Mouse (Mus musculus) retina, adult 2 months (tissue): Measurements from ENCODE around the gene Coq7.

Experiments
- DNase-seq: peaks from one replicate; pipeline ENCODE4 v3.0.0-alpha.2; 2012; ENCODE audit warnings: low read depth, low spot score

Gene Coq7

GRCm38 (mm10) chr7:118494892-118495579, 38.1 kb downstream of the Coq7 start:
- DNase-seq: no peak

GRCm38 (mm10) chr7:118493892-118494291, 39.3 kb downstream of the Coq7 start:
- no peak for DNase-seq

GRCm38 (mm10) chr7:118491431-118492147, 41.6 kb downstream of the Coq7 start, which contains the start of gene Itpripl2:
Itpripl2 (minus strand) TSS chr7:118491975.
- DNase-seq: no peak

- DNase-seq: no peak
Measured at GRCm38 (mm10) chr7:118490666-118491430, 42.3 kb downstream of the Coq7 start.

GRCm38 (mm10) chr7:118489706-118490665, 43.2 kb downstream of the Coq7 start:
- no peak for DNase-seq

- no peak for DNase-seq
Measured at GRCm38 (mm10) chr7:118488060-118488664, 45.0 kb downstream of the Coq7 start.

- DNase-seq: no peak
Measured at GRCm38 (mm10) chr7:118486917-118487316, 46.2 kb downstream of the Coq7 start.

GRCm38 (mm10) chr7:118483996-118484395, 49.2 kb downstream of the Coq7 start:
- no peak for DNase-seq

- DNase-seq: no peak
Measured at GRCm38 (mm10) chr7:118482001-118482400, 51.2 kb downstream of the Coq7 start.

- DNase-seq: no peak
Measured at GRCm38 (mm10) chr7:118481047-118481810, 51.9 kb downstream of the Coq7 start.

GRCm38 (mm10) chr7:118480160-118480709, 52.9 kb downstream of the Coq7 start:
- no peak for DNase-seq

GRCm38 (mm10) chr7:118478835-118479312, 54.3 kb downstream of the Coq7 start:
- DNase-seq: no peak

- no peak for DNase-seq
Measured at GRCm38 (mm10) chr7:118476428-118476827, 56.7 kb downstream of the Coq7 start.

- DNase-seq: no peak
Measured at GRCm38 (mm10) chr7:118475008-118475705, 58.0 kb downstream of the Coq7 start.

- no peak for DNase-seq
Measured at GRCm38 (mm10) chr7:118472886-118473285, 60.3 kb downstream of the Coq7 start.

GRCm38 (mm10) chr7:118468060-118468459, 65.1 kb downstream of the Coq7 start:
- DNase-seq: no peak

GRCm38 (mm10) chr7:118464432-118464831, 68.7 kb downstream of the Coq7 start:
- DNase-seq: no peak

- no peak for DNase-seq
Measured at GRCm38 (mm10) chr7:118462818-118463762, 70.1 kb downstream of the Coq7 start.
